Mouse (Mus musculus) stomach, embryonic 16.5 days (tissue): ENCODE measurements around the gene Nfkbib. TPM values are rescaled to one million over a fixed set of nuclear protein-coding genes. Genes with fewer than 3 reads are reported as not detected.
A peak's percentile ranks its signal among the peaks of the same experiment; 100 is the strongest.

Experiments used
- ATAC-seq: fragments of 200-750 bp; cut with Nextera tagmentation; 2 replicates; pipeline ENCODE4 v1.8.0; 2017; ENCODE audit warnings: moderate number of reproducible peaks, moderate TSS enrichment; ENCODE audit not compliant: insufficient read depth, low FRiP score
- H3K27ac ChIP-seq: fragments of 300-500 bp; sonication (generic); 2 replicates; pipeline ENCODE4 v1.5.1; 2014; ENCODE audit warnings: low read length
- H3K27me3 ChIP-seq: fragments of 300-500 bp; sonication (generic); 2 replicates; pipeline ENCODE4 v1.6.1; 2014; ENCODE audit warnings: low read length, control low read depth, mixed read lengths; ENCODE audit not compliant: control insufficient read depth, insufficient read depth
- H3K36me3 ChIP-seq: fragments of 300-500 bp; sonication (generic); 2 replicates; pipeline ENCODE4 v1.6.1; 2014; ENCODE audit warnings: low read length; ENCODE audit not compliant: control insufficient read depth, insufficient read depth
- H3K4me1 ChIP-seq: fragments of 300-500 bp; sonication (generic); 2 replicates; pipeline ENCODE4 v1.6.1; 2014; ENCODE audit warnings: low read length, control low read depth, mixed read lengths; ENCODE audit not compliant: control insufficient read depth, insufficient read depth
- H3K4me2 ChIP-seq: fragments of 300-500 bp; sonication (generic); 2 replicates; pipeline ENCODE4 v1.6.1; 2014; ENCODE audit warnings: low read depth, low read length, mixed read lengths
- H3K4me3 ChIP-seq: fragments of 300-500 bp; sonication (generic); replicated peaks from 2 replicates; pipeline ENCODE4 v1.5.1; 2014; ENCODE audit warnings: mild to moderate bottlenecking, low read length
- H3K9ac ChIP-seq: fragments of 300-500 bp; sonication (generic); 2 replicates; pipeline ENCODE4 v1.6.1; 2014; ENCODE audit warnings: low read length
- H3K9me3 ChIP-seq: fragments of 300-500 bp; sonication (generic); replicated peaks from 2 replicates; pipeline ENCODE4 v1.6.1; 2016; ENCODE audit warnings: low read length, control low read depth; ENCODE audit not compliant: control insufficient read depth
- WGBS: fragments of 180-500 bp; shearing (Covaris S2); extraction: QIAGEN DNeasy Blood & Tissue Kit; methylation state at CpG from one replicate; pipeline ENCODE4 v1.1.7; 2014; 5-methylcytosine and 5-hydroxymethylcytosine counted together
- polyA plus RNA-seq: library from polyadenylated mRNA; unstranded; fragments of >200 nt; fragmentation: Nextera tagmentation; extraction: Ambion mirVana; gene quantifications from 2 replicates; pipeline ENCODE4 v1.2.1, GENCODE M21; 2015

The Nfkbib gene
- polyA plus RNA-seq, 1 experiment from 2014 or later, result 37.2 TPM

- Histone ChIP-seq H3K4me1 (peaks cover 43% of the 10 kb centered on the region), H3K4me3 (peak overlapping the region; percentile 85), H3K9me3 (no peaks in the 10 kb centered on the region), H3K36me3 (peaks cover 21% of the 10 kb centered on the region), H3K27ac (peak overlapping the region; percentile 100), H3K27me3 (no peaks in the 10 kb centered on the region), H3K4me2 (peak overlapping the region; percentile 88), H3K9ac (peak overlapping the region; percentile 98)
- under 1% methylated on average over 70 of the region's 70 CpGs for WGBS
- ATAC-seq, result peak; percentile 91
These were observed 43.1 kb upstream of the Nfkbib start for GRCm38 (mm10) chr7:28810107-28811066.

- Histone ChIP-seq H3K4me1 (peaks cover 40% of the 10 kb centered on the region), H3K27me3 (no peaks in the 10 kb centered on the region), H3K4me2 (peak overlapping the region; percentile 88), H3K27ac (peak overlapping the region; percentile 100), H3K9me3 (no peaks in the 10 kb centered on the region), H3K4me3 (peak overlapping the region; percentile 78), H3K9ac (peak overlapping the region; percentile 98), H3K36me3 (peaks cover 14% of the 10 kb centered on the region)
- peak; percentile 7; the same call in 1 of the 2 replicates for ATAC-seq
- WGBS, result under 1% methylated on average over 35 of the region's 35 CpGs
These were observed 42.2 kb upstream of the Nfkbib start for GRCm38 (mm10) chr7:28809401-28810089.

GRCm38 (mm10) chr7:28808957-28809393 lies 41.7 kb upstream of the Nfkbib start:
- H3K9ac ChIP-seq, result peak overlapping the region; percentile 98
- ATAC-seq, result peak; percentile 75
- peaks cover 39% of the 10 kb centered on the region for H3K4me1 ChIP-seq
- no peaks in the 10 kb centered on the region for H3K9me3 ChIP-seq
- peak overlapping the region; percentile 78 for H3K4me3 ChIP-seq
- WGBS, result under 1% methylated on average over 32 of the region's 32 CpGs
- H3K36me3 ChIP-seq, result peaks cover 9% of the 10 kb centered on the region
- peak overlapping the region; percentile 100 for H3K27ac ChIP-seq
- no peaks in the 10 kb centered on the region for H3K27me3 ChIP-seq
- peak overlapping the region; percentile 88 for H3K4me2 ChIP-seq

- H3K4me2 ChIP-seq, result peak within 1 kb of the TSS; percentile 88
- peak; percentile 5 for ATAC-seq
- peak within 1 kb of the TSS; percentile 100 for H3K27ac ChIP-seq
- peak within 1 kb of the TSS; percentile 98 for H3K9ac ChIP-seq
- H3K36me3 ChIP-seq, result peaks cover 5% of the 10 kb centered on the region
- H3K4me3 ChIP-seq, result peak within 1 kb of the TSS; percentile 78
- WGBS, result 1% methylated on average over 35 of the region's 35 CpGs
- no peaks in the 10 kb centered on the region for H3K27me3 ChIP-seq
- no peaks in the 10 kb centered on the region for H3K9me3 ChIP-seq
- H3K4me1 ChIP-seq, result peaks cover 39% of the 10 kb centered on the region
These were observed 41.1 kb upstream of the Nfkbib start, which contains the start of gene Hnrnpl for GRCm38 (mm10) chr7:28808221-28808941. Gene Hnrnpl, plus strand, starts transcription at chr7:28808541.

- peak overlapping the region; percentile 78 for H3K4me3 ChIP-seq
- no peaks in the 10 kb centered on the region for H3K9me3 ChIP-seq
- peak overlapping the region; percentile 98 for H3K9ac ChIP-seq
- peak overlapping the region; percentile 88 for H3K4me2 ChIP-seq
- H3K27ac ChIP-seq, result peak overlapping the region; percentile 100
- 31% methylated on average over 7 of the region's 8 CpGs for WGBS
- no peaks in the 10 kb centered on the region for H3K36me3 ChIP-seq
- peaks cover 39% of the 10 kb centered on the region for H3K4me1 ChIP-seq
- no peaks in the 10 kb centered on the region for H3K27me3 ChIP-seq
- ATAC-seq, result no peak
These were observed 40.4 kb upstream of the Nfkbib start for GRCm38 (mm10) chr7:28807641-28808220.

- 72% methylated on average over 4 of the region's 4 CpGs for WGBS
- Histone ChIP-seq H3K4me2 (no peak overlapping the region), H3K4me1 (peaks cover 39% of the 10 kb centered on the region), H3K9ac (no peak overlapping the region), H3K27me3 (no peaks in the 10 kb centered on the region), H3K9me3 (no peaks in the 10 kb centered on the region), H3K36me3 (no peaks in the 10 kb centered on the region), H3K27ac (no peak overlapping the region), H3K4me3 (no peak overlapping the region)
- no peak for ATAC-seq
These were observed 39.6 kb upstream of the Nfkbib start for GRCm38 (mm10) chr7:28806869-28807268.

- Histone ChIP-seq H3K27ac (peak overlapping the region; percentile 100), H3K36me3 (no peaks in the 10 kb centered on the region), H3K9ac (peak overlapping the region; percentile 63), H3K4me3 (no peak overlapping the region), H3K27me3 (no peaks in the 10 kb centered on the region), H3K4me2 (peak overlapping the region; percentile 42), H3K4me1 (peaks cover 46% of the 10 kb centered on the region), H3K9me3 (no peaks in the 10 kb centered on the region)
- peak; percentile 26; the same call in 1 of the 2 replicates for ATAC-seq
- 23% methylated on average over 4 of the region's 4 CpGs for WGBS
These were observed 36.4 kb upstream of the Nfkbib start for GRCm38 (mm10) chr7:28803756-28804155.

- Histone ChIP-seq H3K36me3 (no peaks in the 10 kb centered on the region), H3K4me1 (peaks cover 43% of the 10 kb centered on the region), H3K9me3 (no peaks in the 10 kb centered on the region), H3K27me3 (no peaks in the 10 kb centered on the region), H3K4me3 (peak overlapping the region; percentile 19), H3K4me2 (peak overlapping the region; percentile 42), H3K9ac (peak overlapping the region; percentile 63), H3K27ac (peak overlapping the region; percentile 100)
- peak; percentile 74 for ATAC-seq
- 17% methylated on average over 10 of the region's 10 CpGs for WGBS
These were observed 35.7 kb upstream of the Nfkbib start for GRCm38 (mm10) chr7:28802846-28803588.
